Mouse (Mus musculus) thymus, adult 2 months (tissue): ENCODE results near the gene Lcn3.

Experiments
- CTCF ChIP-seq: fragments of 200-500 bp; IDR thresholded peaks from 2 replicates; pipeline ENCODE4 v1.5.1; 2012; ENCODE audit warnings: mild to moderate bottlenecking, control low read depth, low read length, moderate library complexity, borderline replicate concordance; ENCODE audit not compliant: control insufficient read depth, poor library complexity, insufficient read depth; ENCODE audit errors: extremely low read depth
- POLR2A ChIP-seq: fragments of 200-500 bp; IDR thresholded peaks from 2 replicates; pipeline ENCODE4 v1.6.1; 2012; ENCODE audit warnings: mild to moderate bottlenecking, low read length, control low read depth, moderate library complexity; ENCODE audit not compliant: control insufficient read depth, poor library complexity, insufficient read depth; ENCODE audit errors: extremely low read depth

- no peak for TF ChIP-seq POLR2A
- no peak for TF ChIP-seq CTCF
Measured at GRCm38 (mm10) chr2:25775991-25776390, 10.6 kb downstream of the Lcn3 start.
